Mouse (Mus musculus) lung, adult 2 months (tissue): ENCODE data around the gene Scnn1b. TPM values are rescaled to one million over a fixed set of nuclear protein-coding genes. Genes with fewer than 3 reads are reported as not detected.
A peak's percentile ranks its signal among the peaks of the same experiment; 100 is the strongest.

Source experiments
- DNase-seq: peaks from one replicate; pipeline ENCODE4 v3.0.0; 2022
- H3K4me1 ChIP-seq: fragments of 200-500 bp; 2 replicates; pipeline ENCODE4 v1.6.1; 2011; ENCODE audit warnings: low read length; ENCODE audit not compliant: control insufficient read depth, insufficient read depth
- H3K4me3 ChIP-seq: fragments of 200-500 bp; replicated peaks from 2 replicates; pipeline ENCODE3; 2011; ENCODE audit warnings: low read depth, mild to moderate bottlenecking, control low read depth, low read length; ENCODE audit errors: extremely low read depth
- CTCF ChIP-seq: fragments of 200-500 bp; IDR thresholded peaks from 2 replicates; pipeline ENCODE4 v1.5.1; 2011; ENCODE audit warnings: mild to moderate bottlenecking, low read length, control low read depth; ENCODE audit not compliant: insufficient read depth
- POLR2A ChIP-seq: fragments of 200-500 bp; IDR thresholded peaks from 2 replicates; pipeline ENCODE4 v1.6.1; 2011; ENCODE audit warnings: low read depth, mild to moderate bottlenecking, control low read depth, low read length, borderline replicate concordance; ENCODE audit errors: extremely low read depth
- WGBS: fragments of 180-500 bp; shearing (Covaris S2); methylation state at CpG from one replicate; pipeline ENCODE4 v1.1.7; 2018; 5-methylcytosine and 5-hydroxymethylcytosine counted together
- polyA plus RNA-seq: library from polyadenylated mRNA; depleted of rRNA; stranded (reverse); fragments of >200 nt; gene quantifications from 2 replicates; pipeline ENCODE4 v1.2.3, GENCODE M21; 2012

Gene Scnn1b
- polyA plus RNA-seq, 1 experiment: 179 TPM

- H3K4me3 ChIP-seq: no peak overlapping the region
- H3K4me1 ChIP-seq: no peaks in the 10 kb centered on the region
- 68% methylated on average over 11 of the region's 11 CpGs for WGBS
- TF ChIP-seq POLR2A (no peak), CTCF (0 out of 2 replicates have a peak, but pooled peaks have one; percentile 19)
- DNase-seq: no peak
Observed at GRCm38 (mm10) chr7:121857177-121857884, 7.5 kb upstream of the Scnn1b start.

- no peaks in the 10 kb centered on the region for H3K4me1 ChIP-seq
- no peak for DNase-seq
- TF ChIP-seq POLR2A: no peak
- TF ChIP-seq CTCF: no peak
- no peak overlapping the region for H3K4me3 ChIP-seq
- WGBS: 75% methylated on average over 8 of the region's 8 CpGs
Observed at GRCm38 (mm10) chr7:121858939-121859338, 5.9 kb upstream of the Scnn1b start.

- WGBS: 45% methylated on average over 2 of the region's 3 CpGs
- H3K4me3 ChIP-seq: no peak overlapping the region
- no peak for DNase-seq
- H3K4me1 ChIP-seq: no peaks in the 10 kb centered on the region
- no peak for TF ChIP-seq POLR2A
- TF ChIP-seq CTCF: no peak
Observed at GRCm38 (mm10) chr7:121871631-121872030, 6.8 kb downstream of the Scnn1b start.

GRCm38 (mm10) chr7:121873998-121874397, 9.2 kb downstream of the Scnn1b start:
- TF ChIP-seq CTCF (no peak), POLR2A (no peak)
- H3K4me3 ChIP-seq: no peak overlapping the region
- DNase-seq: peak; percentile 44
- no peaks in the 10 kb centered on the region for H3K4me1 ChIP-seq
- 27% methylated on average over 3 of the region's 3 CpGs for WGBS

- TF ChIP-seq CTCF (no peak), POLR2A (no peak)
- DNase-seq: no peak
- Histone ChIP-seq H3K4me3 (no peak overlapping the region), H3K4me1 (no peaks in the 10 kb centered on the region)
- WGBS: 81% methylated on average over 7 of the region's 7 CpGs
Observed at GRCm38 (mm10) chr7:121874784-121875183, 9.9 kb downstream of the Scnn1b start.

- H3K4me1 ChIP-seq: no peaks in the 10 kb centered on the region
- TF ChIP-seq POLR2A (no peak), CTCF (no peak)
- 62% methylated on average over 4 of the region's 4 CpGs for WGBS
- peak; percentile 80 for DNase-seq
- no peak overlapping the region for H3K4me3 ChIP-seq
Observed at GRCm38 (mm10) chr7:121880246-121880645, 15.4 kb downstream of the Scnn1b start.

- TF ChIP-seq POLR2A (no peak), CTCF (no peak)
- no peak overlapping the region for H3K4me3 ChIP-seq
- no peak for DNase-seq
- WGBS: 82% methylated on average over 13 of the region's 13 CpGs
- no peaks in the 10 kb centered on the region; the same call in 1 of the 2 replicates for H3K4me1 ChIP-seq
Observed at GRCm38 (mm10) chr7:121890636-121891360, 26.0 kb downstream of the Scnn1b start.

DNA sequence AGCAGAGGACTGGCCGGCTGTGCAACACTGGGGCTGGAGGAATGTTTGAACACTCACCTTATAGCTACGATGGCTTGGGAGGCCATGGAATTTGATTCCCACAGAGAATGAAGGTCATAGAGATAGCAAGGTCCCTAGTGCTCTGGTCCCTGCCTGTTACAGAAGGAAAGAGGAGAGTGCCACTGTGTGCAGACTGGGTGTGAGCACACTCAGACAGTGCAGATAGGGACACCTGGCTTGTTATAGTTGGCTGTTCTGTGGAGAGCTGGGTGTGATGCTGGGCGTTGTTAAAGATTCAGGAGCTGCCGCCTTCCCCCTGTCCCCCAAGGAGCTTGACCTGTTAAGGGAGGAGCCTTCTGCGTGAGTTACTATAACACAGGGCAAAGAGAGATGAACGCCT, 31.9 kb downstream of the Scnn1b start:
- H3K4me3 ChIP-seq: no peak overlapping the region
- 47% methylated on average over 6 of the region's 6 CpGs for WGBS
- DNase-seq: no peak
- TF ChIP-seq CTCF (no peak), POLR2A (no peak)
- H3K4me1 ChIP-seq: no peaks in the 10 kb centered on the region; the same call in 1 of the 2 replicates

DNA sequence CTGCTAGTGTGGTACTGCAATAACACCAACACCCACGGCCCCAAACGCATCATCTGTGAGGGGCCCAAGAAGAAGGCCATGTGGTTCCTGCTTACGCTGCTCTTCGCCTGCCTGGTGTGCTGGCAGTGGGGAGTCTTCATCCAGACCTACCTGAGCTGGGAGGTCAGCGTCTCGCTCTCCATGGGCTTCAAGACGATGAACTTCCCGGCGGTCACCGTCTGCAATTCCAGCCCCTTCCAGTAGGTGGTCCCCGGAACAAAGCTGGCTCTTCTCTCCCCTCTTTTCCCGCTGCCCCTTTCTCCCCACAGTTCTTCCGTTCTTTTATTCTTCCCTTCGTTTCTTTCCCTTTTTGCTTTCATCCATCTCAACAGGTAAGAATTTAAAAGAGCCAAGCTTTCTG, 34.5 kb downstream of the Scnn1b start:
- Histone ChIP-seq H3K4me3 (no peak overlapping the region), H3K4me1 (no peaks in the 10 kb centered on the region)
- 9% methylated on average over 14 of the region's 14 CpGs for WGBS
- peak; percentile 58 for DNase-seq
- no peak for TF ChIP-seq POLR2A
- TF ChIP-seq CTCF: peak; percentile 64
